Mouse (Mus musculus): ENCODE measurements around the gene Smyd5. TPM values are rescaled to one million over a fixed set of nuclear protein-coding genes. Genes with fewer than 3 reads are reported as not detected.

Gene Smyd5
- 10 to 100 TPM; 21.6 to 22.7 TPM for total RNA-seq (2021)
- long read RNA-seq, experiment 1, transcript Smyd5-201 (13 exons, 2,486 nt): major isoform, 31 of 38 reads
- long read RNA-seq, experiment 1, partial matches to known transcripts: 0 of 38 reads
- long read RNA-seq, experiment 1, other reads (novel, unspliced or antisense): 6 of 38 reads
- long read RNA-seq, experiment 2, transcript Smyd5-201 (13 exons, 2,486 nt): major isoform, 24 of 29 reads
- long read RNA-seq, experiment 2, partial matches to known transcripts: 1 of 29 reads
- long read RNA-seq, experiment 2, other reads (novel, unspliced or antisense): 4 of 29 reads

GRCm38 (mm10) chr6:85431842-85432431 is at the start of gene Smyd5:
TSS of gene Smyd5 (plus strand) at chr6:85431989.
- DNase-seq (ENCODE audit: low spot score in 2 of 2): peak; percentile 76 to 87

DNA sequence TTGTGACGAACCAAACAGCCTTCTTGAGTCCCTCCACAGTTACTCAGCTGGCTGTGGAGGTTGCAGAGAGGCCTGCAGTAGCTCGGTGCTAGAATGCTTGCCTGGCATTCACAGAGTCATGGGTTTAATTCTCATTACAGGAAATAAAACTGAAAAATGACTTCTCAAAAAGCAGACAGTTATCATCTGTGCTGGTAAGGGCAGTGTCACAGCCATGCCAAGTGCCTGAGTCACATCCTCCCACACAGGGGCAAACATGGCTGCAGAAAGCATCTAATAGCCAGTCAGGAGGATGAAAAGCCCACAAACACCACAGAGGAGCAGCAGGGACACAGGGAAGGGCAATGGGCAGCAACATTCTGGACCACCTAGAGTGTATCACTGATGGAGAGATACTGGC is 49.0 kb upstream of the Smyd5 start:
- DNase-seq (ENCODE audit: low spot score in 2 of 2): no peak

DNA sequence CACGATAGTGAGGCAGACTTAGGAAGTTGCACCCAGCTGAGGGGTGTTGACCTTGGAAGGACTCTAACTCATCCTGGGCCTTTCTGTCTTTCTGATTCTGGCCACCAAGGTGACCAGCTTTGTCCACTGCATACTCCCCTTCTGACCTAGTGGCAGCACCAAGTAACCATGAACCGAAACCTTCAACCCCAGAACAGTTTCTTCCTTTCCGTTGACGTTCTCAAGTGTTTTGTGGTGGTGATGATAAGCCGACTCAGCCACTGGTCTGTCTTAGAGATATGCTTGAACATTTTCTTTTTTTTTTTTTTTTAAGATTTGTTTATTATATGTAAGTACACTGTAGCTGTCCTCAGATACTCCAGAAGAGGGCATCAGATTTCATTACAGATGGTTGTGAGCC is 43.2 kb upstream of the Smyd5 start:
- no peak for DNase-seq (ENCODE audit: low spot score in 2 of 2)

GRCm38 (mm10) chr6:85391803-85392202 is 40.0 kb upstream of the Smyd5 start:
- DNase-seq (ENCODE audit: low spot score in 2 of 2): peak; percentile 42 to 68

DNA sequence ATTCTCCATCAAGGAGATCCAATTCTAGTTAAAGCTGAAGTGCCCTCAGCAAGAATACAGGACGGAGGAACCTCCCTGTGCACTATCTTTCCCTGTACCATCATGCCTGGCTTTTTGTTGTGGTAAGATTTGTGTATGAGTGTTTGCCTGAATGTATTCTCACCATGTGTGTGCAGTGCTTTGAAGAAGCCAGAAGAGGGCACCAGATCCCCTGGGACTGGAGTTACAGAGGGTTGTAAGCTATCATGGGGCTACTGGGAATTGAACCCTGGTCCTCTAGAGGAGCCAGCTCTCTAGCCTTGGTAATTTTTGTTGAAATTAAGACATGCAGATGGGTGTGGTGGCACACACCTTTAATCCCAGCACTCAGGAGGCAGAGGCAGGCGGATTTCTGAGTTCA is 36.4 kb upstream of the Smyd5 start:
- DNase-seq (ENCODE audit: low spot score in 2 of 2): no peak

- no peak for DNase-seq (ENCODE audit: low spot score in 2 of 2)
These were observed 34.6 kb upstream of the Smyd5 start for GRCm38 (mm10) chr6:85397165-85397564.

DNA sequence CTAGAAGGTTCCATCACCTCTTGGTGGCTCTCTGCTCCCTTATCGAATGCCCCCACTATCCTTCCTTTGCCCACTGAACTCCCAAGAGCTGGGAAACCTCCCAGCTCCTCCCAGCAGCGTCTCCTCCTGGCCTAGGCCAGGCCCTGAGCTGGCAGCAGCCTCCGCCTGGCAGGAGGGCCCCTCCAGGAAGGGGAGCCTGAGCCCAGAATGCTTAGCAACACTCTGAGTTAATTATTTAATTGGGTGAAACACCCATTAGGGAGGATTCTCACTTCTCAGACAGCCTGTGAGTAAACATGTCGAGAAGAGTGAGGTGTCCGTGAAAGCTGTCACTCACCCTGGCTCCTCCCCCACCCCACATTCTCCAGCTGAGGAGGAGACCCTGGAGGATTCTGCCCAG is 32.1 kb upstream of the Smyd5 start:
- DNase-seq (ENCODE audit: low spot score in 2 of 2): no peak

DNA sequence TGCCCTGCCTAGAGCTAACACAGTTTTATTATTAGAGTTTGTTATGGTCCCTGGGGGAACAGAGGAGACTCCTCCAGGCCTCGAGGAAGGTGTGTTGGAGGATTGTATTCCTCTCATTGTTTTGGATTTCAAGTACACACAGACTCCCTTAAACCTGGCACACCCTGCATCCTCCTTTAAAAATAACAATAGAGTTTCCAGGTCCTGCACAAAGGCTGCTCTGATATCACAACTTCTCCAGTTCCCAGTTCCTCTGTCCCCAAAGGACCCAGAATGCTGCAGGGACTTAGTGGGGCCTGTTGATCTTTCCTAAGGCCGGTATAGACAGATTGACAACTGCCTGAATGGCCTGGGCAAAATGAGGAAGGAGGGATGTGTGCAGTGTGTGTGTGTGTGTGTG is 29.2 kb upstream of the Smyd5 start:
- DNase-seq (ENCODE audit: low spot score in 2 of 2): no peak

- no peak for DNase-seq (ENCODE audit: low spot score in 2 of 2)
These were observed 28.8 kb upstream of the Smyd5 start for GRCm38 (mm10) chr6:85403039-85403438.

DNA sequence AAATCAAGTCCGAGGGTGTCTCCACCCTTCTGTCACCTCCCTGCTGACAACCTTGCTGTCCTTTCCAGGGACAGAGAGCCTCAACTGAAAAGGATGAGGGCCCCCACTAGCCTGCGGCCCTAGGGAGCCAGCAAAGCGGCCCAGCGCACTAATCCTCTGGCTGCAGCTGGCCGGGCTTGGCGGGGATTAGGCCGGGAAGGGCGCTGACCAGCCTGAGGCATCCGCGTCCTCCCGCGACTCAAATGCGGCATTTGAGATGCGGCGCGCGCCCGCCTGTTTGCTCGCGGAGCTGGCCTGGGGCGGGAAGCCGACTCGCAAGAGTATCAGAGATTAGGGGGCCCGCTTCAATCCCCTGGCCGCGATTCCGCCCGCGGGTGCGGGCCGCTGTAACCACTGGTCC is 22.8 kb upstream of the Smyd5 start:
- DNase-seq (ENCODE audit: low spot score in 2 of 2): no peak

DNA sequence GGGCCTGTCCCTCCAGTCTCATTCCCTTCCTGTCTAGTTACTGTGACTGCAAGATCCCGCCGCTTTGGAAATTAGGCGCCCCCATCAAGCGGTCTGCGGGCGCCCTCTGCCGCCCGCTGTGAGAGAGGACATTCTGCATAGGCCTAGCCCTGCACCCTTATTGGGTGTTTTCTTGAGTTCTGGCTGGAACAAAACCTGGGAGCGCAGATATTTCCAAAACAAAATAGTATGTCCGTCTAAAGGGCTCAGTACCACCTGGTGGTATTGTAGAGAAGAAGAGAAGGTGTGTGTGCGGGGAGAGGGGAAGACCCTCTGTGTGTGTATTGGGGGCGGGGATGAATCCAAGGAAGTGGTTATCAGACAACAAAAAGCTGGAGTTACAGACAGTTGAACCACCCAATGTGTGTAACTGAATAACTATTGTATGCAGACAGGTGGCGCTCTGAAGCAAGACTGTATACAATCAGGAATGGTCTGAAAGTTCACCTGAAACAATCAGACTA is 21.0 kb upstream of the Smyd5 start:
- DNase-seq (ENCODE audit: low spot score in 2 of 2): peak; percentile 29 to 59

DNA sequence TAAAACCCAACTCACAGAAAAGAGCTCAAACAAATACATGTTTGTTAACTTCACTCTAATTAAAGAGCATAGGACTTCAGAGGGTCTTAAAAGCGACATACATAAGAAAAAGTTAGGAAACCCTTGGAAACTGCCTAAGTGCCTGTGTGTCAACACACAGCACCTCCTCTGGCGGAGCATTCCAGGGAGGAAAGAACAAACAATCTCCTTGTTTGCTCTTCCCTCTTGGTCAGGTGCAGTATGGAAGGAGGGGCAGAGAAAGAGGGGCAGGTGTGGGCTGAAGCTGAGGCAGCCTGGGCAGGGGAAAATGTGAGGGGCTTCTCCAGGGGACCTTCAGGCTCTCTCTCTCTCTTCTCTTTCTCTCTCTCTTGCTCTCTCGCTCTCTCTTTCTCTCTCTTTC is 16.0 kb upstream of the Smyd5 start:
- DNase-seq (ENCODE audit: low spot score in 2 of 2): no peak

DNA sequence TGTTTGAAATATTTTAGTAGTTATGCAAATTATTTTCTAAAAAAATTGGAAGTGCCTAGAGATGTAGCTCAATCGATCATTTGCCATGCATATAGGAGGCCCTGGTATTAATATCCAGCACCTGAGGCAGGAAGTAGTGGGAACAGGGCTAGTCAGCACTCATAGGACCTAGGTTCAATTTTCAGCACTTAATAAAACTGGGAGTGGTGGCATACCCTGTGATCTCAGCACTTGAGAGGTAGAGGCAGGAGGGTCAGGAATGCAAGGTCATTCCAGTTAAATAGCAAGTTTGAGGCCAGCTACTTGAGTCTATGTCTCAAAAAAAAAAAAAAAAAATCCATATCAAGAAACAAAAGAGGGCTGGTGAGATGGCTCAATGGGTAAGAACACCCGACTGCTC is 12.6 kb upstream of the Smyd5 start:
- DNase-seq (ENCODE audit: low spot score in 2 of 2): no peak

DNA sequence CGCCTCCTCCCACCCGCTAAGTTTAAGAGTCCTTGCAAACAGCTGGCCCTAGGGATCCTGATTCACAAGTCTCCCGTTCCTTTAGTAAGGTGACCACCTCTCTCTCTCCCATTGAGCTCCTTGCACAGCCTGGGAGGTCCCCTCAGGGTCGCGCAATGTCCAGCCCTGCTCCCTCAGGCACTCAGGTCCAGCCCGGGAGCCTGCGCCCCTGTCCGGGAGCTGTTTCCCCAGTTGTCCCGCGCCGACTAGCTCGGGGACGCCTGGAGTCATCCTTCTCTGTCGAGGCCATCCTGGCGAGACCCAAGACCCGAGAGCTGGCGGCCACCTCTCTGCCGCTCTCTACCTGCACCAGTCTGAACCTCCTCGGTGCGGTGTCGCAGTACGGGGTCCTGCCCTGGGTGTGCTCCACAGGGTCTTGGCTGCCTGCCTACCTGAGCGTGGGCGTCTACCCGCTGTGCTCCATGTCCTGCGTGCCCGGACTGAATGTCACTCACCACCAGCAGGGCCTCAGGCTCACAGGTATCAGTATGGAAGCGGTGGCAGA is 7.9 kb upstream of the Smyd5 start, which contains the start of gene Noto:
Gene Noto, plus strand, starts transcription at position 51 of the 544 bp plus-strand sequence.
- DNase-seq (ENCODE audit: low spot score in 2 of 2): no peak

DNA sequence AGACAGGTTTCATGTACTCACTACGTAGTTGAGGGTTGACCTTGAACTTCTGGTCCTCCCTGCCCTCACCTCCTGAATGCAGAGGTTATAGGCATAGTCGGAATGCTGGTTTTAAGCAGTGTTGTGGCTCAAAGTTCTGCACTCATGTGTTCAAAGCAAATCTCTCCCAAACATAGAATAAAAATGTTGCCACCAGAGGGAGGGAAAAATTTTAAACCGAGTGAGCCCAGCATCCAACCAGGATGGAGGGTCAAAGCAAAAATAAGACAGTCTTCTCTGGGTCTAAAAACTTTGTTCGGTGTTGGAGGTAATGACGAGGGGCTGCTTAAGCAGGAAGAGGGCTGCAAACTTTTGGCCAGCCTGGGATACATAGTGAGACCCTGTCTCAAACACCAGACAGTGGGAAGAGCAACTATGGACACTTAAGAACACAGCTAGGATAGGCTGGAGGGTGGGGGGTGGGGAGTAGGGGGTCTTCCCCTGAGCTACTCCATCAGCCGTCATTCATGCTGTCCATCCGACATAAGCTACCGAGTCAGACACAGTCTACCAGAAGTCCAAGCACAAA is 431 bp upstream of the Smyd5 start:
- DNase-seq (ENCODE audit: low spot score in 2 of 2): no peak

DNA sequence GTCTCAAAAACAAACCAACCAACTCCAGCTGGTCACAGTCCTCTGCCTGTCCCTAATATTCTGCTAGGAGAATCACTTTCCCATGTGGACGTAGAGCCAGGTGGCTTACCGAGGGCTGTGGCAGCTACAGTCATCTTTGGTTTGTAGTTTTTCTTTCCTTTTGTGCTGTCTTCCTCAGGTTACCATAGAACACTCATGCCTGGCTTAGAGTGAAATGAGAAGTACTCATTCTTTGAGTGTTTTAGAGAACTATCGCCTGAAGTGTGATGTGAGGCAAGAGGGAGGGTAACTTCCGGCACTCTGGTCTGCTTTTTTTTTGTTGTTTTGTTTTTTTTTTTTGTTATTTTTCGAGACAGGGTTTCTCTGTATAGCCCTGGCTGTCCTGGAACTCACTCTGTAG is 2.1 kb downstream of the Smyd5 start:
- DNase-seq (ENCODE audit: low spot score in 2 of 2): no peak

DNA sequence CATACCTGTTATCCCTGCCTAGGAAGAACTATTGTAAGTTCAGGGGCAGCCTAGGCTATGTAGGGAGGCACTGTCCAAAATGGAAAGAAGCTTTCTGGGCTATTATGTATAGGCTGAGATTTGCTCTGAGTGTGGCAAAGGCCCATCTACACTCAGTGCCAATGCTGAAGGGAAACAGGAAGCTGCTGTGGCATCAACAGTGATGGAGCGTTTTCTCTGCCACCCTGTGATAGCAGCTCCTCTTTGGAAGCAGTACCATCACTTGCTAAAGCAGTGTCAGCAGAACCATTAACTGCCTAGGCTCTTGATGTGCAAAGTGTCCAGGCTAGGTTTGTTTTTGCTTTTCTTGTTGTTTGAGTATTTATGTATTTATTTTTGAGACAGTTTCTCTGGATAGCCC is 4.4 kb downstream of the Smyd5 start:
- no peak for DNase-seq (ENCODE audit: low spot score in 2 of 2)

DNA sequence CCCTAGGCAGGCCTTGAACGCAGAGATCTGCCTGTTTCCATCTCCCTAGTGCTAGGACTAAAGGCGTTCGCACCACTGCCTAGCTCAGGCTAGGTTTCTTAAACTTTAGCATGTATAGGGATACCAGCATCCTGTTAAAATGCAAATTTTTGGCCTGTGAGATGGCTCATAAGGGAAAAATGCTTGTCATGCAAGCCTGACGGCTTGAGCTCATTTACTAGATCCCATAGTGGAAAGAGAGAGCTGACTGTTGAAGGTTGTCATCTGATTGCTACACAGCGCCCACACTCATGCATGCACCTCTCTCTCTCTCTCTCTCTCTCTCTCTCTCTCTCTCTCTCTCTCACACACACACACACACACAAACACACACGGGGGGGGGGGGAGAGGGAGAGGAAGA is 4.8 kb downstream of the Smyd5 start:
- no peak for DNase-seq (ENCODE audit: low spot score in 2 of 2)

- DNase-seq (ENCODE audit: low spot score in 2 of 2): no peak
These were observed 9.4 kb downstream of the Smyd5 start for GRCm38 (mm10) chr6:85441142-85441541.

GRCm38 (mm10) chr6:85443488-85444233 is 11.9 kb downstream of the Smyd5 start:
- no peak for DNase-seq (ENCODE audit: low spot score in 2 of 2)

GRCm38 (mm10) chr6:85444266-85444965 is 12.6 kb downstream of the Smyd5 start:
- DNase-seq (ENCODE audit: low spot score in 2 of 2): no peak
